Mouse (Mus musculus) lung, embryonic 16.5 days (tissue): ENCODE measurements at regions not wholly inside any gene's neighbourhood (a gene's known extent, or its start where the extent isn't known, plus 50 kb on each side); places are given as distances from the start of the nearest gene placed in this dataset.
"Not testable (repeated sequence)": the region's sequence is repeated elsewhere in the genome, so short reads cannot be mapped to it uniquely, and the experiment has no call there.

Experiments used
- ATAC-seq: fragments of 200-750 bp; cut with Nextera tagmentation; 2 replicates; pipeline ENCODE4 v1.8.0; 2017; ENCODE audit warnings: low read depth, mild to moderate bottlenecking, moderate library complexity
- H3K27ac ChIP-seq: fragments of 300-500 bp; sonication (generic); 2 replicates; pipeline ENCODE4 v1.5.1; 2014; ENCODE audit warnings: mild to moderate bottlenecking, control low read depth, low read length
- H3K27me3 ChIP-seq: fragments of 300-500 bp; sonication (generic); 2 replicates; pipeline ENCODE4 v1.6.1; 2014; ENCODE audit warnings: low read depth, low read length, mixed read lengths; ENCODE audit not compliant: control insufficient read depth, insufficient read depth
- H3K36me3 ChIP-seq: fragments of 300-500 bp; sonication (generic); 2 replicates; pipeline ENCODE4 v1.6.1; 2014; ENCODE audit warnings: low read length; ENCODE audit not compliant: control insufficient read depth, insufficient read depth
- H3K4me1 ChIP-seq: fragments of 300-500 bp; sonication (generic); replicated peaks from 2 replicates; pipeline ENCODE4 v1.6.1; 2014; ENCODE audit warnings: low read length, mixed read lengths; ENCODE audit not compliant: control insufficient read depth, insufficient read depth
- H3K4me2 ChIP-seq: fragments of 300-500 bp; sonication (generic); 2 replicates; pipeline ENCODE4 v1.6.1; 2014; ENCODE audit warnings: low read depth, low read length, control low read depth
- H3K4me3 ChIP-seq: fragments of 300-500 bp; sonication (generic); 2 replicates; pipeline ENCODE4 v1.5.1; 2014; ENCODE audit warnings: mild to moderate bottlenecking, low read length, control low read depth
- H3K9ac ChIP-seq: fragments of 300-500 bp; sonication (generic); 2 replicates; pipeline ENCODE4 v1.6.1; 2014; ENCODE audit warnings: low read length, control low read depth
- H3K9me3 ChIP-seq: fragments of 300-500 bp; sonication (generic); 2 replicates; pipeline ENCODE4 v1.6.1; 2016; ENCODE audit warnings: low read length; ENCODE audit not compliant: control insufficient read depth
- WGBS: fragments of 180-500 bp; shearing (Covaris S2); extraction: QIAGEN DNeasy Blood & Tissue Kit; methylation state at CpG from one replicate; pipeline ENCODE4 v1.1.7; 2014; 5-methylcytosine and 5-hydroxymethylcytosine counted together

DNA sequence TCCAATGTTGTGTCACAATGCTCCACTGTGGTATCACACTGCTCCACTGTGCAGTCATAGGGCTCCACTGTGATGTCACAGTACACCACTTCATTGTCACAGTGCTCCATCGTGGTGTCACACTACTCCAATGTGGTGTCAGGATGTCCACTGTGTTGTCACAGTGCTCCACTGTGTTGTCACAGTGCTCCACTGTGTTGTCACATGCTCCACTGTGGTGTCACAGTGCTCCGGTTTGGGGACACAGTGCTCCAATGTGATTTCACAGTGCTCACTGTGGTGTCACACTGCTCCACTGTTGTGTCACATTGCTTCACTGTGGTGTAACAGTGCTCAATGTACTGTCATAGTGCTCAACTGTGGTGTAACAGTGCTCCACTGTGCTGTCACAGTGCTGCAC, 108.1 kb upstream of the Scaf8 start:
- H3K4me2 ChIP-seq, result no peak overlapping the region
- H3K27ac ChIP-seq, result no peak overlapping the region
- H3K4me3 ChIP-seq, result no peak overlapping the region
- H3K9ac ChIP-seq, result no peak overlapping the region
- no peaks in the 10 kb centered on the region for H3K36me3 ChIP-seq
- no peaks in the 10 kb centered on the region for H3K27me3 ChIP-seq
- 80% methylated on average over 2 of the region's 2 CpGs for WGBS
- H3K4me1 ChIP-seq, result no peaks in the 10 kb centered on the region
- H3K9me3 ChIP-seq, result peaks cover 25% of the 10 kb centered on the region
- ATAC-seq, result no peak

- no peak overlapping the region for H3K27ac ChIP-seq
- no peak overlapping the region for H3K9ac ChIP-seq
- no peak overlapping the region for H3K4me2 ChIP-seq
- ATAC-seq, result 0 out of 2 replicates have a peak, but pooled peaks have one; percentile 32
- H3K9me3 ChIP-seq, result peaks cover 27% of the 10 kb centered on the region
- WGBS, result 75% methylated on average over 2 of the region's 2 CpGs
- no peaks in the 10 kb centered on the region for H3K36me3 ChIP-seq
- H3K4me3 ChIP-seq, result no peak overlapping the region
- H3K4me1 ChIP-seq, result no peaks in the 10 kb centered on the region
- no peaks in the 10 kb centered on the region for H3K27me3 ChIP-seq
Observed at GRCm38 (mm10) chr17:3007234-3007633, 107.5 kb upstream of the Scaf8 start.

GRCm38 (mm10) chr17:3009939-3010338, 104.8 kb upstream of the Scaf8 start:
- no peak overlapping the region for H3K27ac ChIP-seq
- no peaks in the 10 kb centered on the region for H3K36me3 ChIP-seq
- no peaks in the 10 kb centered on the region for H3K27me3 ChIP-seq
- 70% methylated on average over 2 of the region's 2 CpGs for WGBS
- peaks cover 28% of the 10 kb centered on the region for H3K9me3 ChIP-seq
- H3K9ac ChIP-seq, result no peak overlapping the region
- no peak overlapping the region for H3K4me2 ChIP-seq
- H3K4me1 ChIP-seq, result no peaks in the 10 kb centered on the region
- no peak for ATAC-seq
- H3K4me3 ChIP-seq, result no peak overlapping the region

- H3K9me3 ChIP-seq, result peaks cover 34% of the 10 kb centered on the region
- H3K27ac ChIP-seq, result no peak overlapping the region
- WGBS, result 50% methylated on average over 1 of the region's 1 CpGs
- H3K4me3 ChIP-seq, result no peak overlapping the region
- no peaks in the 10 kb centered on the region for H3K27me3 ChIP-seq
- no peak overlapping the region for H3K9ac ChIP-seq
- H3K36me3 ChIP-seq, result no peaks in the 10 kb centered on the region
- ATAC-seq, result no peak
- H3K4me2 ChIP-seq, result no peak overlapping the region
- no peaks in the 10 kb centered on the region for H3K4me1 ChIP-seq
Observed at GRCm38 (mm10) chr17:3012045-3012444, 102.7 kb upstream of the Scaf8 start.

GRCm38 (mm10) chr17:3019631-3020391, 95.0 kb upstream of the Scaf8 start:
- Histone ChIP-seq H3K36me3 (no peaks in the 10 kb centered on the region), H3K4me2 (no peak overlapping the region), H3K27me3 (no peaks in the 10 kb centered on the region), H3K9me3 (peaks cover 16% of the 10 kb centered on the region), H3K4me1 (no peaks in the 10 kb centered on the region), H3K4me3 (no peak overlapping the region), H3K9ac (no peak overlapping the region), H3K27ac (no peak overlapping the region)
- no peak for ATAC-seq
- WGBS, result 83% methylated on average over 2 of the region's 2 CpGs

DNA sequence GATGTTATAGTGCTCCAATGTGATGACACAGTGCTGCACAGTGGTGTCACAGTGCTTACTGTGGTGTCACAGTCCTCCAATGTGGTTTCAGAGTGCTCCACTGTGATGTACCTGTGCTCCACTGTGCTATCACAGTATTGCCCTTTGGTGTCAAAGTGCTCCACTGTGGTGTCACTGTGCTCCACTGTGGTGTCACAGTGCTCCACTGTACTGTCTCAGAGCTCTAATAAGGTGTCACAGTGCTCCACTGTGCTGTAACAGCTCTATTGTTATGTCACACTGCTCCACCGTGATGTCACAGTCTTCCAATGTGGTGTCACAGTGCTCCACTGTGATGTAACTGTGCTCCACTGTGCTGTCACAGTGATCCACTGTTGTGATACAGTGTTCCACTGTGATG, 94.4 kb upstream of the Scaf8 start:
- H3K9me3 ChIP-seq, result peaks cover 11% of the 10 kb centered on the region
- H3K36me3 ChIP-seq, result no peaks in the 10 kb centered on the region
- H3K4me2 ChIP-seq, result no peak overlapping the region
- 88% methylated on average over 1 of the region's 1 CpGs for WGBS
- no peak overlapping the region for H3K4me3 ChIP-seq
- no peaks in the 10 kb centered on the region for H3K27me3 ChIP-seq
- no peak overlapping the region for H3K9ac ChIP-seq
- ATAC-seq, result peak; percentile 47; the same call in 1 of the 2 replicates
- no peak overlapping the region for H3K27ac ChIP-seq
- no peaks in the 10 kb centered on the region for H3K4me1 ChIP-seq

GRCm38 (mm10) chr17:3022245-3022935, 92.4 kb upstream of the Scaf8 start:
- Histone ChIP-seq H3K27ac (no peak overlapping the region), H3K4me1 (no peaks in the 10 kb centered on the region), H3K4me3 (no peak overlapping the region), H3K4me2 (no peak overlapping the region), H3K27me3 (no peaks in the 10 kb centered on the region), H3K9ac (no peak overlapping the region), H3K9me3 (peaks cover 6% of the 10 kb centered on the region), H3K36me3 (no peaks in the 10 kb centered on the region)
- no peak for ATAC-seq
- WGBS, result 88% methylated on average over 5 of the region's 5 CpGs

- not testable (repeated sequence) for H3K36me3 ChIP-seq, H3K4me2 ChIP-seq, H3K9me3 ChIP-seq, H3K27ac ChIP-seq, H3K9ac ChIP-seq, H3K27me3 ChIP-seq, H3K4me1 ChIP-seq, H3K4me3 ChIP-seq
- WGBS, result 53% methylated on average over 2 of the region's 3 CpGs
- ATAC-seq, result peak; percentile 58
Observed at GRCm38 (mm10) chr17:3022936-3023247, 91.9 kb upstream of the Scaf8 start.

GRCm38 (mm10) chr17:3023426-3023825, 91.3 kb upstream of the Scaf8 start:
- Histone ChIP-seq H3K4me3 (no peak overlapping the region), H3K4me1 (no peaks in the 10 kb centered on the region), H3K9me3 (peaks cover 6% of the 10 kb centered on the region), H3K4me2 (no peak overlapping the region), H3K27ac (no peak overlapping the region), H3K36me3 (no peaks in the 10 kb centered on the region), H3K9ac (no peak overlapping the region), H3K27me3 (no peaks in the 10 kb centered on the region)
- 93% methylated on average over 1 of the region's 1 CpGs for WGBS
- ATAC-seq, result no peak
